Mouse (Mus musculus): Measurements from ENCODE around the gene Obscn. TPM values are rescaled to one million over a fixed set of nuclear protein-coding genes. Genes with fewer than 3 reads are reported as not detected.
A peak's percentile ranks its signal among the peaks of the same experiment; 100 is the strongest.

Obscn gene
- polyA plus RNA-seq, 1 experiment from 2014 or later, result 0.24 TPM

DNA sequence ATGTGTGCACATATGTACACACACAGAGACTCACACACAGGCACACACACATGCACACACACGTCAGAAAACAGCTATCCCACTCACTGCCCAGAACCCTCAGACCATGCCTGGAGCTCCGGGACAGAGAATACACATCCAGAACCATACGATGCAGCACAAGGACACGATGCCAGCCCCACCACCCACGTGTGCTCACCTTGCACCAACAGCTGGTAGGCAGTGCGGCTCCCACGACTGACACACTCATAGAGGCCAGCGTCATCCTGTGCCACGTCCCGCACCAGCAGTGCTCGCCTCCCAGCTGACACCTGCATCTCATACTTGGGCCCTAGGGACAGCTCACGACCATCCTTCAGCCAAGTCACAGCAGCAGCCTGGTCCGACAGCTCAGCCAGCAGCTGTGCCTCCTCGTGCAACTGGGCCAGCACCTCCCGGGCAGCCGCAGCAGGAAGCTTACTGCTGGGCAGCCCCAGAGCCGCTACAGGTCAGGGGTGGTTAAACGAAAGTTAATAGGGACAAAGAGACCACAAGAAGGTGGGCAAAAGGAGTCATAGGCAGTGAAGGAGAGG is 4.8 kb downstream of the Obscn start:
- Histone ChIP-seq H3K27ac (replicated peaks) (no peak overlapping the region), H3K9me3 (ENCODE audit: control insufficient read depth, low read length) (no peaks in the 10 kb centered on the region), H3K4me1 (replicated peaks; ENCODE audit: control insufficient read depth, insufficient read depth) (no peaks in the 10 kb centered on the region), H3K27me3 (ENCODE audit: control insufficient read depth, insufficient read depth, low read length) (peaks cover 14% of the 10 kb centered on the region; the same call in 1 of the 2 replicates), H3K4me2 (replicated peaks; ENCODE audit: low read depth) (no peak overlapping the region), H3K4me3 (ENCODE audit: low read depth, low read length) (no peak overlapping the region), H3K9ac (ENCODE audit: low read length) (no peak overlapping the region), H3K36me3 (ENCODE audit: control insufficient read depth, insufficient read depth, low read length) (no peaks in the 10 kb centered on the region)
- WGBS, result 70% methylated on average over 18 of the region's 18 CpGs
- no peak for DNase-seq (ENCODE audit: low spot score)
- no peak for ATAC-seq (ENCODE audit: low FRiP score, low TSS enrichment)
- TF ChIP-seq CTCF (IDR thresholded peaks at IDR 0.05; ENCODE audit: low read depth), result no peak
- TF ChIP-seq EP300 (optimal IDR thresholded peaks at IDR 0.05), result no peak

DNA sequence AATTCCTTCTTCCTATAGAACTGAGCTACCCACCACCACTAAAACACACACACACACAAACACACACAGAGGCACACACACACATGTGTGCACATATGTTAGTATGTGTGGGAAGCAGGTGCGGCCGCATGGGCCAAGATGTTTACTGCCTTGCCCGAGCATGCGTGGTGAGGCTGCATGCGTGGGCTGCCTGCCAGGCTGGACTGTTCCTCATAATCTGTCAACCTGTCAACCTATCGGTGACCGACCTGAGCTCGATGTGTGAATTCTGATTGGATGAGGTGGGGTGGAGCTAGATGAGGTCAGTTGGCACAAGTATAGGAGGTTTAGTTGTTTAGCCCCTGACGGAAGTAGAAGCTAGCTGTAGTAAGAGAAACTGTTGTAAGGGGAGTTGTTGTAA is 5.4 kb downstream of the Obscn start:
- TF ChIP-seq CTCF (IDR thresholded peaks at IDR 0.05; ENCODE audit: low read depth) (no peak), EP300 (optimal IDR thresholded peaks at IDR 0.05) (no peak)
- Histone ChIP-seq H3K9me3 (ENCODE audit: control insufficient read depth, low read length) (no peaks in the 10 kb centered on the region), H3K4me3 (ENCODE audit: low read depth, low read length) (no peak overlapping the region), H3K9ac (ENCODE audit: low read length) (no peak overlapping the region), H3K4me1 (replicated peaks; ENCODE audit: control insufficient read depth, insufficient read depth) (no peaks in the 10 kb centered on the region), H3K4me2 (replicated peaks; ENCODE audit: low read depth) (no peak overlapping the region), H3K27ac (replicated peaks) (no peak overlapping the region), H3K27me3 (ENCODE audit: control insufficient read depth, insufficient read depth, low read length) (peaks cover 8% of the 10 kb centered on the region; the same call in 1 of the 2 replicates), H3K36me3 (ENCODE audit: control insufficient read depth, insufficient read depth, low read length) (no peaks in the 10 kb centered on the region)
- DNase-seq (ENCODE audit: low spot score) (peak; percentile 51), ATAC-seq (ENCODE audit: low FRiP score, low TSS enrichment) (no peak)
- WGBS, result 65% methylated on average over 9 of the region's 9 CpGs

DNA sequence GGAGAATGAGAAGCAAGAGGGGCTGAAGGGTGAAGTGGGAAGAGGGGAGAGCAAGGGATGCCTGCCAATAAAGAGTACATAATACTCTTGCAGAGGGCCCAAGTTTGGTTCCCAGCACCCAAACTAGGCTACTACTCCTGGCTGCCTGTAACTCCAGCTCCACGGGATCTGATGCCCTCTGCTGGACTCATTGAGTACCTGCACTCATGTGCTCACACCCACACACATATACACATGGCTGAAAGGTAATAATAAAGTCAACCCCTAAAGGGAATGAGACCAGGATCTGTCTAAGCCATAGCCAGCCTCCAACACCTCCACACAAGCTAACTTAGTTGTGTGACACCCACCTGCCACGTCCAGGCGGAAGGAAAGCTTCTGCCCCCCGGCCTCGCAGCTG is 30.3 kb downstream of the Obscn start:
- no peaks in the 10 kb centered on the region for H3K4me1 ChIP-seq (replicated peaks; ENCODE audit: control insufficient read depth, insufficient read depth)

DNA sequence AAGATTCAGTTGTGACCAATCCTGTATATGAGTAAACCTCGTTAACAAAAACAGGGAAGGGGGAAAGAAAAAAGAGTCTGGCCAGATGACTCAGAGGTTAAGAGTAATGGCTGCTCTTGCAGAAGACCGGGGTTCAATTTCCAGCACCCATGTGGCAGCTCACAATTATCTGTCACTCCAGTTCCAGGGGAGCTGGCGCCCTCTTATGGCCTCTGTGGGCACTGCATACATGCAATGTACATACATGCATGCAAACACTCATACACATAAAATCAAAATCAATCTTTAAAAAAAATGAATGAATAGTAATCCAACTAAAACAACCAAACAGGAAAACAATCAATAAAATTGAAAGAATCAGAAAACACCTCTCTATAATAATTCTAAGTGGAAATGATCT is 33.9 kb downstream of the Obscn start:
- Histone ChIP-seq H3K4me2 (replicated peaks; ENCODE audit: low read depth) (no peak overlapping the region), H3K9me3 (ENCODE audit: control insufficient read depth, low read length) (no peaks in the 10 kb centered on the region), H3K4me3 (ENCODE audit: low read depth, low read length) (no peak overlapping the region), H3K4me1 (replicated peaks; ENCODE audit: control insufficient read depth, insufficient read depth) (no peaks in the 10 kb centered on the region), H3K9ac (ENCODE audit: low read length) (no peak overlapping the region), H3K27ac (replicated peaks) (no peak overlapping the region), H3K36me3 (ENCODE audit: control insufficient read depth, insufficient read depth, low read length) (no peaks in the 10 kb centered on the region), H3K27me3 (ENCODE audit: control insufficient read depth, insufficient read depth, low read length) (no peaks in the 10 kb centered on the region)
- WGBS, result 67% methylated on average over 3 of the region's 3 CpGs
- DNase-seq (ENCODE audit: low spot score), result no peak
- TF ChIP-seq CTCF (IDR thresholded peaks at IDR 0.05; ENCODE audit: low read depth) (peak; percentile 48; the same call in 1 of the 2 replicates), EP300 (optimal IDR thresholded peaks at IDR 0.05) (no peak)
- no peak for ATAC-seq (ENCODE audit: low FRiP score, low TSS enrichment)

More for the DNA sequence above, 30.3 kb downstream of the Obscn start:
- Histone ChIP-seq H3K36me3 (ENCODE audit: control insufficient read depth, insufficient read depth, low read length) (no peaks in the 10 kb centered on the region), H3K4me3 (ENCODE audit: low read depth, low read length) (no peak overlapping the region), H3K27me3 (ENCODE audit: control insufficient read depth, insufficient read depth, low read length) (no peaks in the 10 kb centered on the region), H3K9me3 (ENCODE audit: control insufficient read depth, low read length) (no peaks in the 10 kb centered on the region), H3K9ac (ENCODE audit: low read length) (no peak overlapping the region), H3K27ac (replicated peaks) (no peak overlapping the region), H3K4me2 (replicated peaks; ENCODE audit: low read depth) (no peak overlapping the region)
- peak; percentile 16; the same call in 1 of the 2 replicates for TF ChIP-seq CTCF (IDR thresholded peaks at IDR 0.05; ENCODE audit: low read depth)
- no peak for TF ChIP-seq EP300 (optimal IDR thresholded peaks at IDR 0.05)
- ATAC-seq (ENCODE audit: low FRiP score, low TSS enrichment) (no peak), DNase-seq (ENCODE audit: low spot score) (no peak)
- WGBS, result 93% methylated on average over 5 of the region's 5 CpGs

DNA sequence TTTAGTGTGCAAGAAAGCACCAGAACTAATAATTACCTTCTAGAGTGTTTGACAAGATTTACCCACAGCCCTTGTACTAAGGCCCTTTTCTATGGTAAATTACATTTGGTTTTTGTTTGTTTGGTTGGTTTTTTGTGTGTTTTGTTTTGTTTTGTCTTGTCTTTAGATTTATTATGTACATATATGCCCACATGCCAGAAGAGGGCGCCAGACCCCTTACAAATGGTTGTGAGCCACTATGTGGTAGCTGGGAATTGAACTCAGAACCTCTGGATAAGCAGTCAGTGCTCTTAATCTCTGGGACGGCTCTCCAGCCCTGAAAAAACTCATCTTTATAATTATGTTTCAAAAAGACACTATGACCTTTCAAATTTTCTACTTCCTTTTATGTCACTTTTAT is 37.9 kb downstream of the Obscn start:
- peak; percentile 73 for TF ChIP-seq CTCF (IDR thresholded peaks at IDR 0.05; ENCODE audit: low read depth)
- TF ChIP-seq EP300 (optimal IDR thresholded peaks at IDR 0.05), result no peak
- H3K9me3 ChIP-seq (ENCODE audit: control insufficient read depth, low read length), result no peaks in the 10 kb centered on the region
- H3K27ac ChIP-seq (replicated peaks), result no peak overlapping the region
- no peaks in the 10 kb centered on the region for H3K27me3 ChIP-seq (ENCODE audit: control insufficient read depth, insufficient read depth, low read length)
- WGBS, result 24% methylated on average over 2 of the region's 2 CpGs
- no peak overlapping the region for H3K4me2 ChIP-seq (replicated peaks; ENCODE audit: low read depth)
- H3K36me3 ChIP-seq (ENCODE audit: control insufficient read depth, insufficient read depth, low read length), result no peaks in the 10 kb centered on the region
- H3K4me3 ChIP-seq (ENCODE audit: low read depth, low read length), result no peak overlapping the region
- no peak overlapping the region for H3K9ac ChIP-seq (ENCODE audit: low read length)
- DNase-seq (ENCODE audit: low spot score), result peak; percentile 43
- no peaks in the 10 kb centered on the region for H3K4me1 ChIP-seq (replicated peaks; ENCODE audit: control insufficient read depth, insufficient read depth)
- no peak for ATAC-seq (ENCODE audit: low FRiP score, low TSS enrichment)

DNA sequence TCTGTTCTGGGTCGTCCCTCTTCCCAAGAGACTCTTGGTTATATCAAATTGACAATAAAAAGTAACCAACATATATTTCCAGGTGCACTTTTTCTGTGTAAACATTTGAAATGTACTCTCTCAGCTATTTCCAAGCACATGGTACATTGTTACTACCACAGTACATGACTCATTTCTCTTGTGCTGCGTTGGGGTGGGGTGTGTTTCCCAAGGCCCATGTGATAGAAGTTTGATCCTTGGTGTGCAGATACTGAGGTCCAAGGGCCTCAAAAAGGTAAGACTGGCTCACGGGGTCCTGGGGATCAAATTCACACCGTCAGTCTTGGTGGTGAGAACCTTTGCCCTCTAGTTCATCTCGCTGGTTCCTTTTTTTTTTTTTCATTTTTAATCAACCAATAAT is 38.4 kb downstream of the Obscn start:
- Histone ChIP-seq H3K4me1 (replicated peaks; ENCODE audit: control insufficient read depth, insufficient read depth) (no peaks in the 10 kb centered on the region), H3K27ac (replicated peaks) (no peak overlapping the region), H3K4me3 (ENCODE audit: low read depth, low read length) (no peak overlapping the region), H3K4me2 (replicated peaks; ENCODE audit: low read depth) (no peak overlapping the region), H3K9me3 (ENCODE audit: control insufficient read depth, low read length) (no peaks in the 10 kb centered on the region), H3K27me3 (ENCODE audit: control insufficient read depth, insufficient read depth, low read length) (no peaks in the 10 kb centered on the region), H3K9ac (ENCODE audit: low read length) (no peak overlapping the region), H3K36me3 (ENCODE audit: control insufficient read depth, insufficient read depth, low read length) (no peaks in the 10 kb centered on the region)
- 39% methylated on average over 5 of the region's 5 CpGs for WGBS
- no peak for TF ChIP-seq CTCF (IDR thresholded peaks at IDR 0.05; ENCODE audit: low read depth)
- no peak for TF ChIP-seq EP300 (optimal IDR thresholded peaks at IDR 0.05)
- peak; percentile 71; the same call in 1 of the 2 replicates for ATAC-seq (ENCODE audit: low FRiP score, low TSS enrichment)
- DNase-seq (ENCODE audit: low spot score), result no peak
